Mouse (Mus musculus) kidney, embryonic 16.5 days (tissue): ENCODE data around the gene Rgs10. TPM values are rescaled to one million over a fixed set of nuclear protein-coding genes. Genes with fewer than 3 reads are reported as not detected.

ENCODE experiments used
- ATAC-seq: fragments of 200-750 bp; cut with Nextera tagmentation; 2 replicates; pipeline ENCODE4 v1.8.0; 2017; ENCODE audit warnings: moderate TSS enrichment; ENCODE audit not compliant: low FRiP score, low TSS enrichment
- H3K27ac ChIP-seq: fragments of 300-500 bp; sonication (generic); 2 replicates; pipeline ENCODE4 v1.5.1; 2014; ENCODE audit warnings: low read length
- H3K27me3 ChIP-seq: fragments of 300-500 bp; sonication (generic); 2 replicates; pipeline ENCODE4 v1.6.1; 2014; ENCODE audit warnings: low read length, control low read depth, mixed read lengths; ENCODE audit not compliant: insufficient read depth
- H3K36me3 ChIP-seq: fragments of 300-500 bp; sonication (generic); 2 replicates; pipeline ENCODE4 v1.6.1; 2014; ENCODE audit warnings: low read length, control low read depth, mixed read lengths; ENCODE audit not compliant: insufficient read depth
- H3K4me1 ChIP-seq: fragments of 300-500 bp; sonication (generic); 2 replicates; pipeline ENCODE4 v1.6.1; 2014; ENCODE audit warnings: low read length, control low read depth, mixed read lengths; ENCODE audit not compliant: insufficient read depth
- H3K4me2 ChIP-seq: fragments of 300-500 bp; sonication (generic); replicated peaks from 2 replicates; pipeline ENCODE4 v1.6.1; 2014; ENCODE audit warnings: low read depth, low read length
- H3K4me3 ChIP-seq: fragments of 300-500 bp; sonication (generic); 2 replicates; pipeline ENCODE4 v1.5.1; 2014; ENCODE audit warnings: mild to moderate bottlenecking, low read length
- H3K9ac ChIP-seq: fragments of 300-500 bp; sonication (generic); replicated peaks from 2 replicates; pipeline ENCODE4 v1.6.1; 2014; ENCODE audit warnings: low read length
- H3K9me3 ChIP-seq: fragments of 300-500 bp; sonication (generic); 2 replicates; pipeline ENCODE4 v1.6.1; 2016; ENCODE audit warnings: low read length, control low read depth
- WGBS: fragments of 180-500 bp; shearing (Covaris S2); extraction: QIAGEN DNeasy Blood & Tissue Kit; methylation state at CpG from one replicate; pipeline ENCODE4 v1.1.7; 2014; 5-methylcytosine and 5-hydroxymethylcytosine counted together
- polyA plus RNA-seq: library from polyadenylated mRNA; unstranded; fragments of >200 nt; fragmentation: Nextera tagmentation; extraction: Ambion mirVana; gene quantifications from 2 replicates; pipeline ENCODE4 v1.2.1, GENCODE M21; 2015

The Rgs10 gene
- polyA plus RNA-seq = 7.7 and 7.8 TPM in 2 replicates

DNA sequence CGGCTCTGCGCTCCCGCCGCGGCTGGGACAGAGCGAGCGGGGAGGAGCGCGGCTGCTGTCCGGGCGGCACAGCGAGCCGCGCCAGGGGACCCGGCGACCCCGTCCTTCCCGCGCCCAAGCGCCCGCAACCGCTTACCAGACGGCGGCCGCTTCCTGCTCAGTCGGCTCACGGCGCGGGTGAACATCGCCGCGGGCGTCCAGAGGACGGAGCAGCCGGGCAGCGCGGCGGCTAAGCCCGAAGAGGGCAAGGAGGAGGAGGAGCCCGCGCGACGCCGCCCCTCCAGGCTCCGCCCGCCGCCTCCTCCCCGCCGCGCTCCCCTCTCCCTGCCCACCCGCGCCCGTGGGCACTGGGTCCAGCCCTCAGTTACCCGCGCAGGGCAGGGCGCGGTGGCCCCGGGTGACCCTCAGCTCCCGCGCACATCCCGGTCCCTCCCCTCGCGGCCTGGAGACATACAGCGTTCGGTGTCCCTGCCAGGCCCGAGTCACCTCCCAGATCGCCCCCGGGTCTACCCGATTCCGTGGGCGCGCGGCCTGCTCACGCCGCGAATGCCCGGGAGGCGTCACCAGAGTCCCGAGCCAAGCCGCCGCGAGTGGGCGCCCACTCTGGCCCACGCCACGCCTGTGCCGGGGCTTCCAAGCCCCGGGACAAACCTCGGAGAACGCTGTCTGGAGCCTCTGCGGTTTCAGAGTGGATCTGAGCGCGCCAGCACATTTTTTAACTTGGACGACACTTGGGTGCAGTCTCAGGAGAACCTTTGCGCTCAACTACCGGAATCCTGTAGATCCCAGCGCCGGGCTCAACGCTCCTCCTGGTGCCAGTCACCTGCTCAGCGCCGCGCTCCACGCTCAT, at the start of gene Rgs10:
Rgs10 (minus strand) TSS at position 829 of the 850 bp plus-strand sequence.
- H3K4me3 ChIP-seq = peak within 1 kb of the TSS; percentile 75
- WGBS = under 1% methylated on average over 70 of the region's 102 CpGs
- H3K36me3 ChIP-seq = no peaks in the 10 kb centered on the region
- H3K27me3 ChIP-seq = peaks cover 70% of the 10 kb centered on the region
- H3K27ac ChIP-seq = no peak within 1 kb of the TSS
- H3K9ac ChIP-seq = peak within 1 kb of the TSS; percentile 68
- peak within 1 kb of the TSS; percentile 99 for H3K4me2 ChIP-seq
- ATAC-seq = peak; percentile 85
- H3K9me3 ChIP-seq = no peaks in the 10 kb centered on the region
- H3K4me1 ChIP-seq = peaks cover 14% of the 10 kb centered on the region; the same call in 1 of the 2 replicates

DNA sequence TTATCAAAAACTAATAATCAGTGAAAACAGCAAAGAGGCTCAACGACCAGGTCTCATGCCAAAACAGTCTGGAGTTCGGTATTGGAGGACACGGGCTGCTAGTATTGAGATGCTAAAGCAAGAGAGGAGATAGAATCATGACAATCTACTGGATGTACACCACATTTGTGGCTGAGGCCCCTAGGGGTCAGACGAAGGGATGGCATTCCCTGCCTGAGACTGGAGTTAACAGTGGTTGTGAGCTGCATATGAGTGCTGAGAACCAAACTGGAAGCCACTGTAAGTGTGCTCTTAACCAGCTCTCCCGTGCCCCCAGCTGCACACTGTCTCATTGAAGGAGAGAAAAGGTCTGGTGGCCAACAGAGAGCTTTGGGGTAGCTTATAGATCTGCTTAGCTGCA, 43.8 kb upstream of the Rgs10 start:
- Histone ChIP-seq H3K4me2 (peak overlapping the region; percentile 81), H3K36me3 (no peaks in the 10 kb centered on the region), H3K27me3 (no peaks in the 10 kb centered on the region), H3K27ac (no peak overlapping the region), H3K4me3 (peak overlapping the region; percentile 93), H3K4me1 (peaks cover 15% of the 10 kb centered on the region), H3K9ac (peak overlapping the region; percentile 57), H3K9me3 (no peaks in the 10 kb centered on the region)
- ATAC-seq = no peak
- 68% methylated on average over 5 of the region's 5 CpGs for WGBS

DNA sequence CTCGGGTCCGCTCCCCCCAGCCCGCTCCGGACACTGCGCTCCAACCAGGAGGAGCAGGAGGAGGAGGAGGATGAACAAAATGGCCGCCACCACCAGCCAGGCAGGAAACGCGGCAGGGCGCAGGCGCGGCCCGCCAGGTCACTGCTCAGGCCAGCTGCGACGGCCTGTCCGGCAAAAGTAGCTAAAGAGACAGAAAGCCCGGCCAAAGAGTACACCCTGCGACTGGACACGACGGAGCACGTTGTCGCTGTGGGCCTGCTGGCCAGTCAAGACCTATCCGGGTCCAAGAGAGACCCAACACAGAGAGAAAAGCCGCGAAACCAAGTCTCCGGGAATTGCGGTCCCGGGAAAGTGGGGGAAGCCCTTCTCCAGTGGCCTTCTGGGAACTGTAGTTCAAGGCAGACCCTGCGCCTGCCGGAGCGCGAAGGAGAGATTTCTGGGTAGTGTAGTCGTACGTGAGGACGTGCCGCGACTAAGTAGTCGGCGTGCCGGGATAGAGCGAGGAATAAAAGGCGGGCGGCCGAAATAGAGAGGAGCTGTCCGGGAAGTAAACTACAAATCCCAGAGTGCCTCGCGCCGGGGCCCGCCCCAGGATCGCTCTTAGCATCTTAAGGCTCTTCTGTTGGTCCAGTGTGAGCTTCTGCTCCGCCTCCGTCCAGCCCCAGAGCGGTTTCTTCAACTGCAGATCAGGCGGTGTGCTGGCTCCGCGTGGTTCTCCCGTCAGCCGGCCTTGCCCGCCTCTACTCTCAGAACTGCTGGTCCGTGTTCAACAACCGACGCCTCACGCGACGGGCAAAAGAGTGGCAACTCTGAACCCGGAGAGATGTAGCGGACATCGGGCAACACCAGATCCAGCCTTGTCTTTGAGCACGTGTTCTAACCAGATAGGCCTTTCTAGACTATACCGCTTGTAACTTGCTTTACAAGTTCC, 43.0 kb upstream of the Rgs10 start, which contains the start of gene Tial1:
Tial1 (minus strand) TSS at position 433 of the 931 bp plus-strand sequence.
- no peaks in the 10 kb centered on the region for H3K36me3 ChIP-seq
- ATAC-seq = peak; percentile 100
- peak within 1 kb of the TSS; percentile 97 for H3K9ac ChIP-seq
- H3K9me3 ChIP-seq = no peaks in the 10 kb centered on the region
- under 1% methylated on average over 69 of the region's 69 CpGs for WGBS
- H3K27ac ChIP-seq = peak within 1 kb of the TSS; percentile 99
- peak within 1 kb of the TSS; percentile 81 for H3K4me2 ChIP-seq
- H3K27me3 ChIP-seq = no peaks in the 10 kb centered on the region
- peak within 1 kb of the TSS; percentile 93 for H3K4me3 ChIP-seq
- peaks cover 16% of the 10 kb centered on the region for H3K4me1 ChIP-seq

DNA sequence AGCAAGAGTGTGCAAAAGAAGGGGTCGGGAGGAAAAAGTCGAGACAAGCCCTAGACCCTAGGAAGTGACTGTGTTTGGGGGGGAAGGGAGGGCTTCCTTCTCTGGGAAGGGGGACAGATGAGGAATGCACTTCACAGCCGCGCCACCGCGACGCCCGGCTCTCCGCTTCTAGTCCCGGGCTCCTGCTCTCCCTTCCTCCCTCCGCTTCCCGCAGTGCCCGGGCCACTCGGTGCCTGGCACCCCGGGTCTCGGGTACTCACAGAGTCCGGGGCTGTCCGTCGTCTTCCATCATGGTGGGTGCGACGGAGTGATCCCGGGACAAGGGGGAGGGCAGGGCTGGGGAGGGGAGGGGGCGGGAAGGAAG, 42.3 kb upstream of the Rgs10 start:
- Histone ChIP-seq H3K4me2 (peak overlapping the region; percentile 73), H3K36me3 (no peaks in the 10 kb centered on the region), H3K27ac (peak overlapping the region; percentile 99), H3K9ac (peak overlapping the region; percentile 97), H3K4me3 (peak overlapping the region; percentile 93), H3K27me3 (no peaks in the 10 kb centered on the region), H3K4me1 (peaks cover 16% of the 10 kb centered on the region), H3K9me3 (no peaks in the 10 kb centered on the region)
- ATAC-seq = no peak
- WGBS = under 1% methylated on average over 18 of the region's 23 CpGs

DNA sequence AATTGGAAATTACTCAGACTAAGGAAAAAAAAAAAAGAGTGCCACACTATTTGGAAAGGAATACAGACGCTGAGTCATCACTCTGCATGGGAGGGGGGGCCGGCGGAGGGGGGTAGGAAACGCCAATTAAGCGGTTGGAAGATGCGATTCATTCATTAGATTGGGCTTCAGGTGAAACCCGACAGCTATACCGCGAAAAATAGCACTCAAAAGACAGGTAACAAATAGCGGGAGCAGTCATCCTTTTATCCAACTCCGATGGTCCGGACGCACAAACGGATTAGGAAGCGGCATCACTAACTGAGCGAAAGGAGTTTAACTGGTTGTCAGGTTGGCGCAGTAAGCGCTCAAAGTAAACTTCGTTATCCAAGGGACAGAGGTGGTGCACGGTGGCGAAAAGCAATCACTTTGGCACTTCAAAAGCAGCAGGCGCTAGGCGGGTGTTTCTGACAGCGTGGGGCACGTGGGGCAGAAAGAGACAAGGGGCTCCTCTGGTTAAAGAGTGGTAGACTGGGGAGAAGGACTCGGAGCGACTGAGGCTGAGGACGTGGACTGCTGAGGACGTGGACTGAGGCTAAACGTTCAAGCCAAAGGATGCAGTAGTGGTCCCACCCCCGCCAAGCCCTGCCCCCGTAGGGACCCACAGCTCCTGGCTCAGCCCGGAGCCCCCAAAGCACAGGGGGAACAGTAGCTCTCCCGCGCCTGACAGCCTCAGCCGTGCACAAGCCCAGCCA, 41.7 kb upstream of the Rgs10 start:
- under 1% methylated on average over 36 of the region's 36 CpGs for WGBS
- Histone ChIP-seq H3K4me1 (peaks cover 16% of the 10 kb centered on the region), H3K4me3 (peak overlapping the region; percentile 93), H3K4me2 (peak overlapping the region; percentile 73), H3K9me3 (no peaks in the 10 kb centered on the region), H3K27me3 (no peaks in the 10 kb centered on the region), H3K36me3 (no peaks in the 10 kb centered on the region), H3K27ac (peak overlapping the region; percentile 99), H3K9ac (peak overlapping the region; percentile 97)
- peak; percentile 6; the same call in 1 of the 2 replicates for ATAC-seq

DNA sequence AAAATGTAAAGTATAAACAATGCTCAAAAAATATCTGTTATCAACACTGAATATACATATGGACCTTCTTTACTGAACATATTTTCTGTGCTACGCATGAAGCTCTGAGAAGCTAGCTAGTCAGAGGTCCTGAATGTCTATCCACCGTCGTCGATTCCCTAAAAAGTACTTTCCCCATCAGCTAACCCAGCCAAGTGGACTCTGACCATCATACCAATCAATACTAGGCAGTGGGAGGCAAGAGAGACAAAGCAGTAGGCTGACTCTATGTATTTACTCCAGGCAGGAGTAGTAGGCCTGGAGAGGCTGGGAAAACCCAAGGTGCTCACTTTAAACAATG, 41.2 kb upstream of the Rgs10 start:
- no peak overlapping the region for H3K27ac ChIP-seq
- WGBS = 15% methylated on average over 4 of the region's 4 CpGs

DNA sequence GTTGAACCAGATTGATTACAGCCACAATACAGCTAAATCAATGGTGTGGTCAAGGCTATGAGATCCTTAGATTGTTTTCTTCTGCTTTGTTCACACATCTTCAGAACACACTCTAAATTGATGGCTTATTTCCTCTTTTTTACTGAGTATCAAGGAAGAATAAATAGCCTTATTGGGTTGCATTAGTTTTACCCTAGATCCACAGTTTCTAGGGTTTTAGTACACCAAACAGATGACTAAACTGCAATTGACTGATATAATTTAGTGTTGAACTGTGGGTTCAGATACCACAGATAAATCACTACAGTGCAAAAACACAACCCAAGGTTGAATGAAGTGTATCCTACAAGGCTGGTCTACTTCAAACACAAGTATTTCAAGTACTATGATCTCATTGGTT, 39.5 kb upstream of the Rgs10 start:
- H3K4me1 ChIP-seq = peaks cover 16% of the 10 kb centered on the region
- H3K9me3 ChIP-seq = no peaks in the 10 kb centered on the region
- H3K4me3 ChIP-seq = no peak overlapping the region
- H3K4me2 ChIP-seq = no peak overlapping the region
- H3K27me3 ChIP-seq = no peaks in the 10 kb centered on the region
- 0 out of 2 replicates have a peak, but pooled peaks cover 5% of the 10 kb centered on the region for H3K36me3 ChIP-seq
- no peak overlapping the region for H3K9ac ChIP-seq
- no peak overlapping the region for H3K27ac ChIP-seq
- no peak for ATAC-seq

More for the DNA sequence above, 41.2 kb upstream of the Rgs10 start:
- H3K9me3 ChIP-seq = no peaks in the 10 kb centered on the region
- H3K36me3 ChIP-seq = 0 out of 2 replicates have a peak, but pooled peaks cover under 1% of the 10 kb centered on the region
- no peak for ATAC-seq
- peak overlapping the region; percentile 97 for H3K9ac ChIP-seq
- H3K4me3 ChIP-seq = peak overlapping the region; percentile 93
- peak overlapping the region; percentile 73 for H3K4me2 ChIP-seq
- H3K4me1 ChIP-seq = peaks cover 16% of the 10 kb centered on the region
- H3K27me3 ChIP-seq = no peaks in the 10 kb centered on the region

DNA sequence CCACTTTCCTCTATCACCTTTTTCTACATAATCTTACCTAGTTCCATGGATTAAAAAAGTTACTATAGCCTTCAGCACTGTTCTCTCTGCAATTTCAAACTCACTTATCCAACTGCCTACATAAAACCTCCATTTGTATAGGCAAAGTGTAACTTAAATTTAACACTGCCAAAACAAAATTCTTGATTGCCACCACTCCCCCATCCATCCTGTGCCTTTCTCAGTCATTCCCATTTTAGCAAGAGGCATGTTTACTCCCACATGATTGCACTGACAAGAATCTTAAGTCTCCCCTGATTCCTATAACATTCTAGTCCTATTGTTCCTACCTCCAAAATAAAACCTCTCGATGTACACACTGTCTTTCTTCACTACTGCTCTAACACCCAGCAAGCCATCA, 34.2 kb upstream of the Rgs10 start:
- no peak for ATAC-seq
- Histone ChIP-seq H3K27ac (no peak overlapping the region), H3K9ac (no peak overlapping the region), H3K4me3 (no peak overlapping the region), H3K9me3 (no peaks in the 10 kb centered on the region), H3K36me3 (peaks cover 17% of the 10 kb centered on the region; the same call in 1 of the 2 replicates), H3K4me2 (no peak overlapping the region), H3K27me3 (no peaks in the 10 kb centered on the region), H3K4me1 (peaks cover 2% of the 10 kb centered on the region; the same call in 1 of the 2 replicates)
- WGBS = 88% methylated on average over 1 of the region's 1 CpGs

DNA sequence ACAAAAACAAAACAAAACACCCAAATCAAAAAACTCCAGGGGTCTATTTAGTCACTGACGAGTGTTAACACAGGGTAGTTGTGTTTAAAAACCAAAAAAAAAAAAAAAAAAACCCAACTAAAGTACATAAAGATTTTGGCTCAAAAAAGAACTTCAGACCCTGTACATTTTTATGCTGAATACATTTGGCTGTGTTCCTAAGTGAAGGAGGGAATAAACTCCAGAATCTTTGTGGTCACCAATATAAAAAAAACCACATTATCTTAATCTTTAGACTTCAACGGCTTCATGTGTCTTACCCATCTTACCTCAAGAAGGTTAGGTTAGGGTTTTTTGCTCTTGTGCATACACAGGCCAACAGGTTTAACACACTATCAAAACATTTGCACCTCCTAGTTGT, 22.0 kb upstream of the Rgs10 start:
- 86% methylated on average over 2 of the region's 2 CpGs for WGBS
- Histone ChIP-seq H3K36me3 (peaks cover 37% of the 10 kb centered on the region), H3K4me1 (no peaks in the 10 kb centered on the region), H3K4me3 (no peak overlapping the region), H3K4me2 (no peak overlapping the region), H3K27me3 (no peaks in the 10 kb centered on the region), H3K9me3 (0 out of 2 replicates have a peak, but pooled peaks cover 2% of the 10 kb centered on the region), H3K27ac (no peak overlapping the region), H3K9ac (no peak overlapping the region)
- no peak for ATAC-seq
